Mouse (Mus musculus) neural tube, embryonic 11.5 days (tissue): ENCODE results near the gene Lhfpl4. TPM values are rescaled to one million over a fixed set of nuclear protein-coding genes. Genes with fewer than 3 reads are reported as not detected.

ENCODE experiments used
- ATAC-seq: fragments of 200-750 bp; cut with Nextera tagmentation; 2 replicates; pipeline ENCODE4 v1.8.0; 2017; ENCODE audit warnings: moderate number of reproducible peaks, mild to moderate bottlenecking, moderate TSS enrichment, moderate library complexity; ENCODE audit not compliant: insufficient read depth, low FRiP score, low TSS enrichment
- DNase-seq: peaks from one replicate; pipeline ENCODE4 v3.0.0-alpha.2; 2015; ENCODE audit warnings: low spot score
- H3K27ac ChIP-seq: fragments of 300-500 bp; sonication (generic); 2 replicates; pipeline ENCODE4 v1.5.1; 2014; ENCODE audit warnings: low read depth, mild to moderate bottlenecking, low read length
- H3K27me3 ChIP-seq: fragments of 300-500 bp; sonication (generic); 2 replicates; pipeline ENCODE4 v1.6.1; 2014; ENCODE audit warnings: mild to moderate bottlenecking, low read length, mixed read lengths; ENCODE audit not compliant: control insufficient read depth, insufficient read depth
- H3K36me3 ChIP-seq: fragments of 300-500 bp; sonication (generic); 2 replicates; pipeline ENCODE4 v1.6.1; 2014; ENCODE audit warnings: mild to moderate bottlenecking, low read length, moderate library complexity, mixed read lengths; ENCODE audit not compliant: control insufficient read depth, insufficient read depth
- H3K4me1 ChIP-seq: fragments of 300-500 bp; sonication (generic); 2 replicates; pipeline ENCODE4 v1.6.1; 2014; ENCODE audit warnings: low read length, mixed read lengths; ENCODE audit not compliant: control insufficient read depth, insufficient read depth
- H3K4me2 ChIP-seq: fragments of 300-500 bp; sonication (generic); 2 replicates; pipeline ENCODE4 v1.6.1; 2014; ENCODE audit warnings: low read depth, mild to moderate bottlenecking, moderate library complexity
- H3K4me3 ChIP-seq: fragments of 300-500 bp; sonication (generic); 2 replicates; pipeline ENCODE4 v1.5.1; 2014; ENCODE audit warnings: low read depth, low read length
- H3K9ac ChIP-seq: fragments of 300-500 bp; sonication (generic); 2 replicates; pipeline ENCODE4 v1.6.1; 2014; ENCODE audit warnings: mild to moderate bottlenecking, low read length
- H3K9me3 ChIP-seq: fragments of 300-500 bp; sonication (generic); 2 replicates; pipeline ENCODE4 v1.6.1; 2016; ENCODE audit warnings: low read length; ENCODE audit not compliant: control insufficient read depth
- WGBS: fragments of 180-500 bp; shearing (Covaris S2); extraction: QIAGEN DNeasy Blood & Tissue Kit; methylation state at CpG from one replicate; pipeline ENCODE4 v1.1.7; 2014; 5-methylcytosine and 5-hydroxymethylcytosine counted together
- polyA plus RNA-seq: library from polyadenylated mRNA; unstranded; fragments of >200 nt; fragmentation: Nextera tagmentation; extraction: Ambion mirVana; gene quantifications from 2 replicates; pipeline ENCODE4 v1.2.1, GENCODE M21; 2014

Lhfpl4 gene
- polyA plus RNA-seq, 1 experiment from 2014 or later: 6.7 TPM

GRCm38 (mm10) chr6:113175469-113175868 lies 19.7 kb downstream of the Lhfpl4 start:
- Histone ChIP-seq H3K27me3 (no peaks in the 10 kb centered on the region), H3K9me3 (no peaks in the 10 kb centered on the region), H3K4me1 (0 out of 2 replicates have a peak, but pooled peaks cover 5% of the 10 kb centered on the region), H3K4me2 (no peak overlapping the region), H3K27ac (no peak overlapping the region), H3K9ac (no peak overlapping the region), H3K36me3 (no peaks in the 10 kb centered on the region), H3K4me3 (no peak overlapping the region)
- WGBS: 97% methylated on average over 3 of the region's 3 CpGs
- no peak for ATAC-seq
- no peak for DNase-seq

- ATAC-seq: no peak
- H3K27me3 ChIP-seq: no peaks in the 10 kb centered on the region
- H3K36me3 ChIP-seq: no peaks in the 10 kb centered on the region
- no peaks in the 10 kb centered on the region for H3K4me1 ChIP-seq
- WGBS: 63% methylated on average over 1 of the region's 1 CpGs
- H3K4me3 ChIP-seq: no peak overlapping the region
- DNase-seq: peak; percentile 67
- H3K4me2 ChIP-seq: no peak overlapping the region
- H3K27ac ChIP-seq: no peak overlapping the region
- H3K9ac ChIP-seq: no peak overlapping the region
- H3K9me3 ChIP-seq: no peaks in the 10 kb centered on the region
Measured at GRCm38 (mm10) chr6:113172568-113172967, 22.6 kb downstream of the Lhfpl4 start.

DNA sequence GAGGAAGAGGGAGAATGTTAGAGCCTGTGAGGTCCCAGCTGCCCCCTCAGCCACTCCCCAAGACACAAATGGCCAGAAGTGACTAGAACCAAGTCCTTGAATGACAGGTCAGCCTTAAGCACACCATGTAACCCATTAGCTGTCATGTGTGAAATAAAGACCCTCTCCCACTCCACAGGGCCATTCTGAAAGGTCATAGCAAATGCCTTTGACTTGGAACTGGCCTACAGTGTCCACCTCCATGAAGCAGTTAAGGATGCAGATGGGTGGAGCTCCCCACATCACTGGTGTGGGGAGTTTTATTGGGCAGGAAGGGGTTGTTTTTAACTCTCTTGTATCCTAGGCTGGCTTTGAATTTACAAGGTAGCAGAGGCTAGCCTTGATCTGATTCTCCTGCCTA lies 23.2 kb downstream of the Lhfpl4 start:
- DNase-seq (no peak), ATAC-seq (no peak)
- no peaks in the 10 kb centered on the region for H3K27me3 ChIP-seq
- no peaks in the 10 kb centered on the region for H3K9me3 ChIP-seq
- H3K4me3 ChIP-seq: no peak overlapping the region
- no peaks in the 10 kb centered on the region for H3K4me1 ChIP-seq
- no peaks in the 10 kb centered on the region for H3K36me3 ChIP-seq
- no peak overlapping the region for H3K9ac ChIP-seq
- no peak overlapping the region for H3K27ac ChIP-seq
- no peak overlapping the region for H3K4me2 ChIP-seq

DNA sequence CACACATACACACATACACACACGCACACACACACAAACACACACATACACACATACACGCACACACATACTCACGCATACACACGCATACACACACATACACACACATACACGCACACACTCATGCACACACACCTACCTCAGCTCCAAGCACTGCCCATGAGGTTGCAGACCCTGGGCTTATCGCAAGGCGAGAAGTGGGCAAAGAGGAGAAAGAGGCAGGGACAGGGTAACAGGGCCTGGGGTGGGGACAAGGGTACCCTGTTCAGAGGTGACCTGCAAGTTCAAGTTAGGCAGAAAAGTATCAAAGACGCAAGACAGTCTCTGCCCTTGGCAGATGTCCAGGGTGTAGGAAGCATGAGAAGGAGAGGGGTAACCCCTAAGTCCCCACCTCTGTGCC lies 24.5 kb downstream of the Lhfpl4 start:
- no peak overlapping the region for H3K27ac ChIP-seq
- H3K9me3 ChIP-seq: no peaks in the 10 kb centered on the region
- 91% methylated on average over 8 of the region's 8 CpGs for WGBS
- H3K4me2 ChIP-seq: no peak overlapping the region
- no peaks in the 10 kb centered on the region for H3K27me3 ChIP-seq
- no peak overlapping the region for H3K4me3 ChIP-seq
- H3K9ac ChIP-seq: no peak overlapping the region
- ATAC-seq: no peak
- no peak for DNase-seq
- no peaks in the 10 kb centered on the region for H3K36me3 ChIP-seq
- H3K4me1 ChIP-seq: no peaks in the 10 kb centered on the region

DNA sequence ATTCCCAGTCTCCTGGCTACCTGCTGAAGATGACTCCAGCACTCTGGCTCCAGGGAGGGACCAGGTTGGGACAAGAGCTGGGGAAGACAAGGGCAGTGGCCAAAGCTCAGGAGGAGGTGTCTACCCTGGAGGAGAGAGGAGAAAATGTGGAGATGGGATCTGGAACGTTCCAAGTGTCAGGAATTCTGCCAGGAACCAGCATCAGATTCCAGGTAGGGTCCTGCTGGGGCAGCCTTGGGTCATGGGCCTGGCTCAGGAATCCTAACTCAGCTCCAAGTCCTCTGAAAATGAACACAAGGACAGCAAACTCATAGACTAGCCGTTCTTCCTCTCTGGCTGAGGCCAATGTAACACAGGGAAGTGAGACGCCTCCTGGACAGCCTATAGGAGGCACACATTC lies 25.3 kb downstream of the Lhfpl4 start:
- WGBS: 76% methylated on average over 3 of the region's 3 CpGs
- no peak for DNase-seq

DNA sequence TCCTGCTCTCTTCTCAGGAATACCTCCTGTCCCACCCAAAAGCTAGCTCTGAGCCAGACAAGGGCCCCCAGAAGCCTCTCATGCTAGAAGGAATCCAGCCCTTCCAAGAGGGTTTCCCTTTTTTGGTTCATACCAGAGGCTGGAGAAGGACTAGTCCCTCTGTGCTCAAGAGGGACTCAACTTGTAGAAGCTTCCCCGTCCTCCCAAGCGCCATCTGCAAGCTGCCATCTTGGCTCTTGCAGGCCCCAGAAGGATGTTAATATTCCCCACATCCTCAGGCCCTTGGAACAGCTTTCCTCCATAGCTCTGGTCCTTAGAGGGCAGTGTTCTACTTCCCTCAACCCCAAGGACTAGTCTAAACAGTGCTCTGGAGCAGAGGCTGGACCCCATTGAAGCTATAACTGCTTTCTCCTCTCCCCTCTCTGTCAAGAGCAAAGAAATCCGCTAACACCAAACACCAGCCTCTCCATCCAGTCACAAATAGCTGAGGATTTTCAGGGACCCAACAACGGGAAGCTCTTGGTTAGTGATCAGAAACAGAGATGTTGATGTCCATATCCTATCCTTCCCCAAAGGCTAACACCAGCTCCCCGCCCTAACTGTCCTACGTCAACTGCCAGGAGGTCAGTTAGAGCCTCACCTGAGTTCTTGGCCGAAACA lies 26.7 kb downstream of the Lhfpl4 start:
- H3K36me3 ChIP-seq: no peaks in the 10 kb centered on the region
- WGBS: 89% methylated on average over 7 of the region's 7 CpGs
- no peaks in the 10 kb centered on the region for H3K9me3 ChIP-seq
- H3K27ac ChIP-seq: no peak overlapping the region
- no peak for DNase-seq
- no peaks in the 10 kb centered on the region for H3K4me1 ChIP-seq
- ATAC-seq: no peak
- H3K27me3 ChIP-seq: no peaks in the 10 kb centered on the region
- no peak overlapping the region for H3K4me2 ChIP-seq
- no peak overlapping the region for H3K9ac ChIP-seq
- H3K4me3 ChIP-seq: no peak overlapping the region

More for the DNA sequence above, 25.3 kb downstream of the Lhfpl4 start:
- Histone ChIP-seq H3K4me3 (no peak overlapping the region), H3K27ac (no peak overlapping the region), H3K9me3 (no peaks in the 10 kb centered on the region), H3K36me3 (no peaks in the 10 kb centered on the region), H3K4me2 (no peak overlapping the region), H3K4me1 (no peaks in the 10 kb centered on the region), H3K27me3 (no peaks in the 10 kb centered on the region), H3K9ac (no peak overlapping the region)
- ATAC-seq: no peak

DNA sequence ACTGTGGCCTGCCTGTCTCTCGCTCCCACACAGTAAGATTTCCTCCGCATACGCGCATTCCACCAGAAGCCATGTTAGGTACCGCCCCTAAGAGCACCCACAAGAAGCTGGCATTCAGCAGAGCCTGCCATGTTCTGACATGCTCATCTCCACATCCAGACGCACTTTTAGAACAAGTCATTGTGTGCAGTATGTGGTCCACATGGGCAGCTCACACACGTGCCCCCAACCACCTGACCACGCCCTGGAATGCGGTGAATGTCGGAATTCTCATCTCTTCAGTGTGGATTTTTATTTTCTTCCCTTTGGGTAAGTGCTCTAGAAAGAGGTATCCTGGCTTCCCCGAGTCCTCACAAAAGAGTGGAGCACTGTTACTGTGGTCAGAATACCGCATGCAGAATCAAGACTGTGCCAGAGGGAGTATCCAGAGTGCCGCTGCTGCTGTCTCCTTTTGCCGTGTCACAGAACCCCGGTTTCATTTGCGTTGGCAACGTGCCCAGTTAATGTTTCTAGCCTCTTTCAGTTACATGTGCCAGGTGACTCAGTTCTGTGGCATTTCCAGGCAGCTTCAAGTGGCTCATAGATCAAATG lies 28.4 kb downstream of the Lhfpl4 start:
- Histone ChIP-seq H3K27ac (no peak overlapping the region), H3K4me3 (no peak overlapping the region), H3K36me3 (no peaks in the 10 kb centered on the region), H3K4me1 (no peaks in the 10 kb centered on the region), H3K27me3 (no peaks in the 10 kb centered on the region), H3K9ac (no peak overlapping the region), H3K9me3 (peaks cover 2% of the 10 kb centered on the region; the same call in 1 of the 2 replicates), H3K4me2 (no peak overlapping the region)
- ATAC-seq: no peak
- WGBS: 79% methylated on average over 17 of the region's 17 CpGs
- no peak for DNase-seq

DNA sequence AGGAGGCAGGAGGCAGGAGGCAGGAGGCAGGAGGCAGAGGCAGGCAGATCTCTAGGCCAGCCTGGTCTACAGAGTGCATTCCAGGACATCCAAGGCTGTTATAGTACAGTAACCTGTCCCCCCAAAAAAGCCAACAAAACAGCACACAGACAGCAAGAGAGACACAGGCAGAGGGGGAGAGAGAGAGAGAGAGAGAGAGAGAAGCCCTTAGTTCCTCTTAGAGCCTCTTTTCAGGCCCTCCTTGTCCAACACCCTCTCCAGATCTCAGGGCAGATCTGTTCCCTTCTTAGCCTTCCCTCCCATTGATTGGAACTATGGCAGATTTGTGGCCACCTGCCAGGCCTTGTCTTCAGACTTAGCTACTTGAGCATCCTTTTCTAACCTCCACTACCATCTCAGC lies 31.7 kb downstream of the Lhfpl4 start:
- no peak for ATAC-seq
- no peak overlapping the region for H3K4me2 ChIP-seq
- H3K27ac ChIP-seq: no peak overlapping the region

GRCm38 (mm10) chr6:113161982-113162381 lies 33.2 kb downstream of the Lhfpl4 start:
- Histone ChIP-seq H3K4me1 (no peaks in the 10 kb centered on the region), H3K9me3 (peaks cover 2% of the 10 kb centered on the region; the same call in 1 of the 2 replicates), H3K27me3 (no peaks in the 10 kb centered on the region), H3K36me3 (no peaks in the 10 kb centered on the region), H3K4me3 (no peak overlapping the region), H3K9ac (no peak overlapping the region), H3K27ac (no peak overlapping the region), H3K4me2 (no peak overlapping the region)
- DNase-seq (no peak), ATAC-seq (no peak)
- 88% methylated on average over 1 of the region's 1 CpGs for WGBS

More for the DNA sequence above, 31.7 kb downstream of the Lhfpl4 start:
- Histone ChIP-seq H3K4me3 (no peak overlapping the region), H3K36me3 (no peaks in the 10 kb centered on the region), H3K9ac (no peak overlapping the region), H3K9me3 (peaks cover 2% of the 10 kb centered on the region; the same call in 1 of the 2 replicates), H3K4me1 (no peaks in the 10 kb centered on the region), H3K27me3 (no peaks in the 10 kb centered on the region)
- DNase-seq: no peak
